Mouse (Mus musculus) retina, embryonic 14.5 days (tissue): ENCODE data around the gene Islr2.

Source experiments
- DNase-seq: peaks from one replicate; pipeline ENCODE4 v3.0.0-alpha.2; 2015; ENCODE audit warnings: low spot score

Islr2 gene

GRCm38 (mm10) chr9:58150733-58151361, 53.3 kb downstream of the Islr2 start:
- no peak for DNase-seq

DNA sequence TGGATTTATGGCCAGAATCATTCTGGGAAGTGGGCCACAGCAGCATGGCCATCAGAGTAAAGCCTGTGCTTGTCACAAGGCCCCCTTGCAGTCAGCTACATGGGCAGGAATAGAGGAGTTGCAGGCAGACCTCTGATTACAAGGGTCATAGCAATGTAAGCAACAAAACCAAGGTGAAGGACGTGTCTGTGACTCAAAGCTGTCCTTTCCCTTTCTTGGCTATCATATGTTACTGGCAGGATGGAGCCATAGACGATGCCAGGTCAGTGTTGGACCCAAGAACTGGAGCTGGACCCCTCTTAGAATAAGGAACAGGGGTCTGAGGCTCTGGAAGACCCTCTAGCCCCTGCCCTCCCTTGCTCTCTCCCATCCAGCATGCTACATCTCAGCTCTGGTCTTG, 55.3 kb downstream of the Islr2 start:
- DNase-seq: no peak
